Mouse (Mus musculus): ENCODE data around the gene Gid4. TPM values are rescaled to one million over a fixed set of nuclear protein-coding genes. Genes with fewer than 3 reads are reported as not detected.

The Gid4 gene
- polyA plus RNA-seq, 1 experiment from 2014 or later: 20.4 TPM

- ATAC-seq: peak; percentile 96
- Histone ChIP-seq H3K9me3 (ENCODE audit: control insufficient read depth, low read length) (no peaks in the 10 kb centered on the region), H3K9ac (ENCODE audit: low read depth, low read length) (peak overlapping the region; percentile 20; the same call in 1 of the 2 replicates), H3K4me2 (ENCODE audit: low read depth, low read length) (no peak overlapping the region), H3K27me3 (replicated peaks; ENCODE audit: control insufficient read depth, insufficient read depth, low read length) (no peaks in the 10 kb centered on the region), H3K4me1 (ENCODE audit: control insufficient read depth, insufficient read depth, low read length) (peaks cover 7% of the 10 kb centered on the region), H3K36me3 (ENCODE audit: control insufficient read depth, insufficient read depth, low read length) (no peaks in the 10 kb centered on the region), H3K4me3 (ENCODE audit: low read length) (no peak overlapping the region), H3K27ac (ENCODE audit: low read length) (peak overlapping the region; percentile 72)
- 54% methylated on average over 2 of the region's 2 CpGs for WGBS
These were observed 29.0 kb upstream of the Gid4 start for GRCm38 (mm10) chr11:60387944-60388343.

DNA sequence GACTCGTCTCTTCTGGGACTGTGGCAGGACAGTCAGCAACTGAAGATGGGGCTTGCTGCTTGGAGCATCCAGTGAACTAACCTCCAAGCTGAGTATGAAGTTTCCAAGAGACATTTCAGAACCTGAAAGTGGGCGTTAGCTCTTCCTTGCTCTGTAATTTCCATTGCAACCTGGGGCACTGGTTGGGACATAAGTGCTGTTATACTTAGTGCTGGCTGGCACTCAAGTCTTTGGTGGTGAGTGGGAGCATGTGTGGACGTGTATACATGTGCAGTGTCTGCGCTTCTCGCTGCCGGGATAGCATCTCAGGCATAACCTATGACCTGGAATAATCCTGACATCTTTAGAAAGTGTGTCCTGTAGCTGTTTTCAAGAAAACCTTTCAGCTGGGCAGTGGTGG is 25.6 kb upstream of the Gid4 start:
- H3K4me2 ChIP-seq (ENCODE audit: low read depth, low read length): no peak overlapping the region
- no peaks in the 10 kb centered on the region for H3K36me3 ChIP-seq (ENCODE audit: control insufficient read depth, insufficient read depth, low read length)
- no peak overlapping the region for H3K4me3 ChIP-seq (ENCODE audit: low read length)
- H3K27ac ChIP-seq (ENCODE audit: low read length): no peak overlapping the region
- no peaks in the 10 kb centered on the region; the same call in 1 of the 2 replicates for H3K4me1 ChIP-seq (ENCODE audit: control insufficient read depth, insufficient read depth, low read length)
- no peak overlapping the region for H3K9ac ChIP-seq (ENCODE audit: low read depth, low read length)
- no peak for ATAC-seq
- H3K9me3 ChIP-seq (ENCODE audit: control insufficient read depth, low read length): no peaks in the 10 kb centered on the region
- 80% methylated on average over 6 of the region's 6 CpGs for WGBS
- no peaks in the 10 kb centered on the region for H3K27me3 ChIP-seq (replicated peaks; ENCODE audit: control insufficient read depth, insufficient read depth, low read length)

- Histone ChIP-seq H3K9ac (ENCODE audit: low read depth, low read length) (no peak overlapping the region), H3K4me3 (ENCODE audit: low read length) (no peak overlapping the region), H3K27ac (ENCODE audit: low read length) (no peak overlapping the region), H3K4me2 (ENCODE audit: low read depth, low read length) (no peak overlapping the region), H3K36me3 (ENCODE audit: control insufficient read depth, insufficient read depth, low read length) (peaks cover 2% of the 10 kb centered on the region; the same call in 1 of the 2 replicates), H3K27me3 (replicated peaks; ENCODE audit: control insufficient read depth, insufficient read depth, low read length) (no peaks in the 10 kb centered on the region), H3K4me1 (ENCODE audit: control insufficient read depth, insufficient read depth, low read length) (no peaks in the 10 kb centered on the region), H3K9me3 (ENCODE audit: control insufficient read depth, low read length) (no peaks in the 10 kb centered on the region)
- WGBS: 56% methylated on average over 6 of the region's 6 CpGs
- ATAC-seq: no peak
These were observed 20.4 kb upstream of the Gid4 start for GRCm38 (mm10) chr11:60396546-60396945.

DNA sequence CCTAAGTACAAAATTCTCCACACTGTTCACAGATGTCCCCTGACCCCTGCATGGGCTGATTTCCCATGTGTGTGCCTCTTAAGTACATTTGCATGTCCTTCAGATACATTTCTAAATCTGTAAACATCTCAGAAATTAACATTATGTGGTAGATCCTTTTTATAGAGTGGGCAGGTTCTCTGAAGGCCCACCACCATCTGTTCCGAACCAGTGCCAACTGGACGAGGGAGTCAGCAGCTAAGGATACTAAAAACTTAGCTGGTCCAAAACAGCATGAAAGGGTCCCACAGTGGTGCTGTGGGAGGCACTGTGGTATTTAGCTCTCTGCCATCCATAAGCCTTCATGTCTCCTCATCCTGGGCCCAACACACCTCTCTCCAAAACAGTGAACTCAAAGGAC is 19.8 kb upstream of the Gid4 start:
- Histone ChIP-seq H3K9ac (ENCODE audit: low read depth, low read length) (no peak overlapping the region), H3K4me3 (ENCODE audit: low read length) (no peak overlapping the region), H3K27ac (ENCODE audit: low read length) (no peak overlapping the region), H3K27me3 (replicated peaks; ENCODE audit: control insufficient read depth, insufficient read depth, low read length) (no peaks in the 10 kb centered on the region), H3K4me2 (ENCODE audit: low read depth, low read length) (no peak overlapping the region), H3K9me3 (ENCODE audit: control insufficient read depth, low read length) (no peaks in the 10 kb centered on the region), H3K36me3 (ENCODE audit: control insufficient read depth, insufficient read depth, low read length) (peaks cover 2% of the 10 kb centered on the region; the same call in 1 of the 2 replicates), H3K4me1 (ENCODE audit: control insufficient read depth, insufficient read depth, low read length) (no peaks in the 10 kb centered on the region)
- no peak for ATAC-seq
- WGBS: 92% methylated on average over 2 of the region's 2 CpGs

GRCm38 (mm10) chr11:60406606-60407005 is 10.3 kb upstream of the Gid4 start:
- no peak overlapping the region for H3K4me3 ChIP-seq (ENCODE audit: low read length)
- H3K27me3 ChIP-seq (replicated peaks; ENCODE audit: control insufficient read depth, insufficient read depth, low read length): no peaks in the 10 kb centered on the region
- H3K9me3 ChIP-seq (ENCODE audit: control insufficient read depth, low read length): no peaks in the 10 kb centered on the region
- no peak overlapping the region for H3K9ac ChIP-seq (ENCODE audit: low read depth, low read length)
- 100% methylated on average over 1 of the region's 1 CpGs for WGBS
- H3K4me2 ChIP-seq (ENCODE audit: low read depth, low read length): no peak overlapping the region
- H3K4me1 ChIP-seq (ENCODE audit: control insufficient read depth, insufficient read depth, low read length): no peaks in the 10 kb centered on the region
- peaks cover 18% of the 10 kb centered on the region for H3K36me3 ChIP-seq (ENCODE audit: control insufficient read depth, insufficient read depth, low read length)
- no peak for ATAC-seq
- H3K27ac ChIP-seq (ENCODE audit: low read length): no peak overlapping the region

DNA sequence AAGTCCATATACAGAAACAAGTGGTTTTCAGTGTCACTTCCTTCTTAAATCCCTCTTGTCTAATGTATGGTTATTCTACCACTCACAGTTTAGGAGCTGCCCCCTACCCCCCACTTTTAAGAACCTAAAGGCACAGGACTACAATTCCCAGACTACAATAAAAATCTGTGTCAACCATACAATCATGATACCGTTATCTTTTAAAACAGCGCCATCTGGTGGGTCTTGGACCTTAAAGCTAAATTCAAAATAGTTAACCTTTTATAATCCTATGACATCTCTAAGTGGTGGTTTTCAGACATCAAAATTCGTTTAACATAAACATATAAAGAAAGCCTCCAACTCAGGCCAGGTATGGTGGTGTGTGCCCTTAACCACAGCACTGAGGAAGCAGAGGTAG is 4.8 kb upstream of the Gid4 start:
- H3K9me3 ChIP-seq (ENCODE audit: control insufficient read depth, low read length): no peaks in the 10 kb centered on the region
- H3K36me3 ChIP-seq (ENCODE audit: control insufficient read depth, insufficient read depth, low read length): peaks cover 2% of the 10 kb centered on the region; the same call in 1 of the 2 replicates
- H3K27ac ChIP-seq (ENCODE audit: low read length): no peak overlapping the region
- WGBS: 9% methylated on average over 3 of the region's 3 CpGs
- H3K4me1 ChIP-seq (ENCODE audit: control insufficient read depth, insufficient read depth, low read length): 0 out of 2 replicates have a peak, but pooled peaks cover 3% of the 10 kb centered on the region
- no peak for ATAC-seq
- H3K9ac ChIP-seq (ENCODE audit: low read depth, low read length): no peak overlapping the region
- no peak overlapping the region for H3K4me3 ChIP-seq (ENCODE audit: low read length)
- H3K27me3 ChIP-seq (replicated peaks; ENCODE audit: control insufficient read depth, insufficient read depth, low read length): no peaks in the 10 kb centered on the region
- no peak overlapping the region for H3K4me2 ChIP-seq (ENCODE audit: low read depth, low read length)

DNA sequence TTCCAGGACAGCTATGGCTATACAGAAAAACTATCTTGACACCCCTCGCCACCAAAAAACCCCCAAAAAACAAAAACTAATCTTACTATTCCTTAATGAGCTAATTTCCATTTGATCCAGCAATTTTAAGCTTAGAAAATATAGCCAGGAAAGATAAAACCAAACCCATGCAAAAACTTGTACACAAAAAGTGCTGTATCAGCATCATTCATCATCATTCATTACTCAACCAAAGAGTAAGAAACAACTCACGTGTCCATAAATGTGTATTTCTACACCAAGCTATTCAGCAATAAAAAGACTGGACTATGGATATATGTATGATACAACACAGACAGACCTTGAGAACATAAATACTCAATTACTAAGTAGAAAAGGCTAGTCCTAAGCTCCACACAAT is 4.0 kb upstream of the Gid4 start:
- peaks cover under 1% of the 10 kb centered on the region; the same call in 1 of the 2 replicates for H3K36me3 ChIP-seq (ENCODE audit: control insufficient read depth, insufficient read depth, low read length)
- WGBS: 81% methylated on average over 2 of the region's 2 CpGs
- H3K4me1 ChIP-seq (ENCODE audit: control insufficient read depth, insufficient read depth, low read length): 0 out of 2 replicates have a peak, but pooled peaks cover 3% of the 10 kb centered on the region
- no peak for ATAC-seq
- H3K27me3 ChIP-seq (replicated peaks; ENCODE audit: control insufficient read depth, insufficient read depth, low read length): no peaks in the 10 kb centered on the region
- no peak overlapping the region for H3K4me3 ChIP-seq (ENCODE audit: low read length)
- H3K9me3 ChIP-seq (ENCODE audit: control insufficient read depth, low read length): no peaks in the 10 kb centered on the region
- H3K27ac ChIP-seq (ENCODE audit: low read length): no peak overlapping the region
- H3K9ac ChIP-seq (ENCODE audit: low read depth, low read length): no peak overlapping the region
- no peak overlapping the region for H3K4me2 ChIP-seq (ENCODE audit: low read depth, low read length)

GRCm38 (mm10) chr11:60416590-60416962 is 369 bp upstream of the Gid4 start:
- Histone ChIP-seq H3K27me3 (replicated peaks; ENCODE audit: control insufficient read depth, insufficient read depth, low read length) (no peaks in the 10 kb centered on the region), H3K36me3 (ENCODE audit: control insufficient read depth, insufficient read depth, low read length) (no peaks in the 10 kb centered on the region), H3K27ac (ENCODE audit: low read length) (peak overlapping the region; percentile 54), H3K4me3 (ENCODE audit: low read length) (peak overlapping the region; percentile 88), H3K4me1 (ENCODE audit: control insufficient read depth, insufficient read depth, low read length) (peaks cover 15% of the 10 kb centered on the region), H3K9ac (ENCODE audit: low read depth, low read length) (peak overlapping the region; percentile 89), H3K9me3 (ENCODE audit: control insufficient read depth, low read length) (no peaks in the 10 kb centered on the region), H3K4me2 (ENCODE audit: low read depth, low read length) (peak overlapping the region; percentile 65)
- under 1% methylated on average over 21 of the region's 21 CpGs for WGBS
- ATAC-seq: peak; percentile 53

GRCm38 (mm10) chr11:60417717-60418472 is 950 bp downstream of the Gid4 start, which contains the start of gene Atpaf2:
TSS of gene Atpaf2 (minus strand) at chr11:60418457.
- Histone ChIP-seq H3K4me3 (ENCODE audit: low read length) (peak within 1 kb of the TSS; percentile 88), H3K27me3 (replicated peaks; ENCODE audit: control insufficient read depth, insufficient read depth, low read length) (no peaks in the 10 kb centered on the region), H3K4me2 (ENCODE audit: low read depth, low read length) (peak within 1 kb of the TSS; percentile 90), H3K4me1 (ENCODE audit: control insufficient read depth, insufficient read depth, low read length) (peaks cover 15% of the 10 kb centered on the region), H3K27ac (ENCODE audit: low read length) (peak within 1 kb of the TSS; percentile 90), H3K36me3 (ENCODE audit: control insufficient read depth, insufficient read depth, low read length) (no peaks in the 10 kb centered on the region), H3K9me3 (ENCODE audit: control insufficient read depth, low read length) (no peaks in the 10 kb centered on the region), H3K9ac (ENCODE audit: low read depth, low read length) (peak within 1 kb of the TSS; percentile 95)
- WGBS: under 1% methylated on average over 39 of the region's 39 CpGs
- peak; percentile 49 for ATAC-seq

All from intestine, embryonic 16.5 days (tissue).